In the genomic region with DNA sequence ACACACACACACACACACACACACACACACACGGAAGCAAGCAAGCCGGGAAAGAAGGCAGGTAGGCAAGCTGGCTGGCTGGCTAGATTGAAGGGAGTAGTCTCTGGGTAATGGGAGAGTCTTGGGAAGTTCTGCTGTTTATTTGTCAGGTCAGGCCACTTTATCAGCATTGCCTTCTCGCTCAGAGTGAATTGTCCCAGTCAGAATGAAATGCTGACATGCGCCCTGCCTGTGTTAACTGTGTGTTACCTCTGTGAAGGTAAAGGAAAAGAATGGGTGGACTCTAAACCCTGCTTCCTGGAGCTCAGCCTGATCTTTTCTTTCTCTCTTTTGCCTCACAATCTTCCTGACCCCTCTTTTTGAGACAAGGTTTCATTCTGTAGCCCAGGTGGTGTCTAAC, we compare ENCODE assay signal across 25 mouse cellular contexts. TPM values are rescaled to one million over a fixed set of nuclear protein-coding genes. Genes with fewer than 3 reads are reported as not detected.
DNase-seq lines count a peak whose midpoint lies in the region; ATAC-seq lines count a peak whose summit lies in the region.
"Had no signal": no experiment of that assay in that cellular context is flagged by ENCODE, and none has a peak within 500 bp of the region (broad histone marks: within the 10 kb centered on the region; RNA-seq: fewer than 3 reads in every experiment).

No protein-coding gene starts in this region.

- H3K27ac ChIP-seq in midbrain, embryonic 11.5 days (ENCODE audit: low read depth, low read length) = no peak overlapping the region
- no peak overlapping the region for H3K27ac ChIP-seq in midbrain, embryonic 16.5 days (ENCODE audit: low read length)
- H3K27ac ChIP-seq in liver, embryonic 15.5 days (replicated peaks) = peak overlapping the region; percentile 33; the same call in 1 of the 2 replicates
- peak overlapping the region; percentile 59 for H3K27ac ChIP-seq in stomach, embryonic 15.5 days
- H3K27ac ChIP-seq: heart, embryonic 13.5 days; hindbrain, embryonic 14.5 days; kidney, postnatal 0 days; liver, embryonic 14.5 days; macrophage had no signal

- no peak overlapping the region for H3K4me2 ChIP-seq in midbrain, embryonic 11.5 days
- no peak overlapping the region for H3K4me2 ChIP-seq in midbrain, embryonic 16.5 days (ENCODE audit: low read length)
- peak overlapping the region; percentile 2; the same call in 1 of the 2 replicates for H3K4me2 ChIP-seq in liver, embryonic 15.5 days
- no peak overlapping the region for H3K4me2 ChIP-seq in stomach, embryonic 15.5 days
- H3K4me2 ChIP-seq: heart, embryonic 13.5 days; hindbrain, embryonic 14.5 days had no signal

- no peaks in the 10 kb centered on the region for H3K27me3 ChIP-seq in midbrain, embryonic 11.5 days (ENCODE audit: control insufficient read depth, insufficient read depth, low read length)
- no peaks in the 10 kb centered on the region for H3K27me3 ChIP-seq in midbrain, embryonic 16.5 days (ENCODE audit: control insufficient read depth, insufficient read depth, low read depth, low read length)
- H3K27me3 ChIP-seq in liver, embryonic 15.5 days = no peaks in the 10 kb centered on the region; the same call in 1 of the 2 replicates
- H3K27me3 ChIP-seq in stomach, embryonic 15.5 days (replicated peaks) = no peaks in the 10 kb centered on the region
- H3K27me3 ChIP-seq: heart, embryonic 13.5 days had no signal

- H3K9ac ChIP-seq in midbrain, embryonic 11.5 days (ENCODE audit: low read length) = no peak overlapping the region
- H3K9ac ChIP-seq in midbrain, embryonic 16.5 days (ENCODE audit: low read depth, low read length) = no peak overlapping the region
- no peak overlapping the region for H3K9ac ChIP-seq in liver, embryonic 15.5 days
- H3K9ac ChIP-seq in stomach, embryonic 15.5 days = no peak overlapping the region
- H3K9ac ChIP-seq: heart, embryonic 13.5 days; hindbrain, embryonic 14.5 days; liver, embryonic 14.5 days had no signal

- H3K9me3 ChIP-seq in midbrain, embryonic 11.5 days (ENCODE audit: control insufficient read depth, low read length) = no peaks in the 10 kb centered on the region
- H3K9me3 ChIP-seq in midbrain, embryonic 16.5 days (replicated peaks; ENCODE audit: control insufficient read depth, low read length, poor library complexity, severe bottlenecking) = no peaks in the 10 kb centered on the region
- no peaks in the 10 kb centered on the region for H3K9me3 ChIP-seq in liver, embryonic 15.5 days (replicated peaks)
- no peaks in the 10 kb centered on the region for H3K9me3 ChIP-seq in stomach, embryonic 15.5 days
- H3K9me3 ChIP-seq: G1E; heart, embryonic 13.5 days had no signal

- no peaks in the 10 kb centered on the region for H3K4me1 ChIP-seq in midbrain, embryonic 11.5 days (ENCODE audit: control insufficient read depth, insufficient read depth, low read length)
- H3K4me1 ChIP-seq in midbrain, embryonic 16.5 days (ENCODE audit: control insufficient read depth, insufficient read depth, low read length) = no peaks in the 10 kb centered on the region
- H3K4me1 ChIP-seq in liver, embryonic 15.5 days (replicated peaks) = no peaks in the 10 kb centered on the region
- no peaks in the 10 kb centered on the region for H3K4me1 ChIP-seq in stomach, embryonic 15.5 days
- H3K4me1 ChIP-seq: heart, embryonic 13.5 days had no signal

- ATAC-seq in midbrain, embryonic 11.5 days (ENCODE audit: low FRiP score) = no peak
- no peak for ATAC-seq in midbrain, embryonic 16.5 days
- ATAC-seq in liver, embryonic 15.5 days (ENCODE audit: insufficient read depth) = no peak
- peak; percentile 63; the same call in 1 of the 2 replicates for ATAC-seq in stomach, embryonic 15.5 days (ENCODE audit: insufficient read depth, low FRiP score, low read depth)
- ATAC-seq: forebrain, embryonic 16.5 days had no signal

- H3K4me3 ChIP-seq in midbrain, embryonic 11.5 days (ENCODE audit: low read depth, low read length) = no peak overlapping the region
- H3K4me3 ChIP-seq in midbrain, embryonic 16.5 days (ENCODE audit: low read depth, low read length) = no peak overlapping the region
- H3K4me3 ChIP-seq in liver, embryonic 15.5 days (replicated peaks) = no peak overlapping the region
- H3K4me3 ChIP-seq in stomach, embryonic 15.5 days (replicated peaks) = no peak overlapping the region
- H3K4me3 ChIP-seq: erythroblast, embryonic 14.5 days; heart, embryonic 13.5 days had no signal

- WGBS in midbrain, embryonic 11.5 days = 65% methylated on average over 4 of the region's 4 CpGs
- WGBS in midbrain, embryonic 16.5 days = 65% methylated on average over 3 of the region's 4 CpGs
- WGBS in liver, embryonic 15.5 days (ENCODE audit: insufficient replicate concordance) = 33% methylated on average over 4 of the region's 4 CpGs
- 30% methylated on average over 4 of the region's 4 CpGs for WGBS in stomach, embryonic 15.5 days

- no peaks in the 10 kb centered on the region for H3K36me3 ChIP-seq in midbrain, embryonic 11.5 days (ENCODE audit: control insufficient read depth, insufficient read depth, low read length)
- H3K36me3 ChIP-seq in midbrain, embryonic 16.5 days (ENCODE audit: control insufficient read depth, insufficient read depth, low read length) = no peaks in the 10 kb centered on the region
- no peaks in the 10 kb centered on the region for H3K36me3 ChIP-seq in liver, embryonic 15.5 days (replicated peaks)
- no peaks in the 10 kb centered on the region for H3K36me3 ChIP-seq in stomach, embryonic 15.5 days
- H3K36me3 ChIP-seq: G1E; heart, embryonic 13.5 days had no signal

- DNase-seq in midbrain, embryonic 11.5 days (ENCODE audit: low spot score, missing footprints) = peak; percentile 79
- DNase-seq in spleen, adult 12 weeks (ENCODE audit: low spot score) = no peak
- DNase-seq in right cerebral cortex, postnatal 4 days = no peak
- no peak for DNase-seq in T-cell, adult 2 months (ENCODE audit: low spot score)
- DNase-seq: adrenal gland, postnatal 25 days; cerebellum, adult 11-12 months; cerebellum, postnatal 14 days; heart, postnatal 10 days; kidney, adult 8-10 months; layer of hippocampus, adult 9-11 months; midbrain, embryonic 14.5 days; right cerebral cortex, adult 18-20 months; thymus, adult 2 months; thymus, postnatal 36 days had no signal

RNA-seq across cellular contexts. Expression of a gene that starts 5.7 kb away (rescaled TPM):
- polyA plus RNA-seq in midbrain, embryonic 11.5 days (2014; fragmentation: Nextera tagmentation; extraction: Ambion mirVana) = 16.4 and 19.3 TPM in 2 replicates
- 22.0 and 23.0 TPM in 2 replicates for polyA plus RNA-seq in midbrain, embryonic 16.5 days (2015; fragmentation: Nextera tagmentation; extraction: Ambion mirVana)
- 7.9 and 9.0 TPM in 2 replicates for polyA plus RNA-seq in liver, embryonic 15.5 days (2015; fragmentation: Nextera tagmentation; extraction: Ambion mirVana)
- polyA plus RNA-seq in stomach, embryonic 15.5 days (2015; fragmentation: Nextera tagmentation; extraction: Ambion mirVana) = 23.6 and 23.8 TPM in 2 replicates

RNA-seq across cellular contexts. Expression of a gene that starts 47.5 kb away (rescaled TPM):
- polyA plus RNA-seq in midbrain, embryonic 11.5 days (2014; fragmentation: Nextera tagmentation; extraction: Ambion mirVana) = 8.3 and 8.6 TPM in 2 replicates
- polyA plus RNA-seq in midbrain, embryonic 16.5 days (2015; fragmentation: Nextera tagmentation; extraction: Ambion mirVana) = 7.0 and 8.1 TPM in 2 replicates
- 6.9 and 9.4 TPM in 2 replicates for polyA plus RNA-seq in liver, embryonic 15.5 days (2015; fragmentation: Nextera tagmentation; extraction: Ambion mirVana)
- polyA plus RNA-seq in stomach, embryonic 15.5 days (2015; fragmentation: Nextera tagmentation; extraction: Ambion mirVana) = 13.7 and 14.3 TPM in 2 replicates

RNA-seq across cellular contexts. Expression of a gene that starts 55.6 kb away (rescaled TPM):
- 48.2 and 54.9 TPM in 2 replicates for polyA plus RNA-seq in midbrain, embryonic 11.5 days (2014; fragmentation: Nextera tagmentation; extraction: Ambion mirVana)
- 57.9 and 58.1 TPM in 2 replicates for polyA plus RNA-seq in midbrain, embryonic 16.5 days (2015; fragmentation: Nextera tagmentation; extraction: Ambion mirVana)
- 28.8 and 31.0 TPM in 2 replicates for polyA plus RNA-seq in liver, embryonic 15.5 days (2015; fragmentation: Nextera tagmentation; extraction: Ambion mirVana)
- 66.8 and 68.9 TPM in 2 replicates for polyA plus RNA-seq in stomach, embryonic 15.5 days (2015; fragmentation: Nextera tagmentation; extraction: Ambion mirVana)

Comparison
In these comparisons a context has a peak if more than half of its experiments do, and no peak if none do; other contexts are left out.
1. H3K27ac ChIP-seq: peak in liver, embryonic 15.5 days (single experiment) and stomach, embryonic 15.5 days (single experiment); none in midbrain, embryonic 11.5 days (single experiment) and midbrain, embryonic 16.5 days (single experiment).